Mouse (Mus musculus) hindbrain, embryonic 10.5 days (tissue): ENCODE measurements around the gene Sulf2. TPM values are rescaled to one million over a fixed set of nuclear protein-coding genes. Genes with fewer than 3 reads are reported as not detected.

ENCODE experiments used
- DNase-seq: peaks from one replicate; pipeline ENCODE4 v3.0.0-alpha.2; 2017; ENCODE audit warnings: low spot score
- H3K27ac ChIP-seq: fragments of 300-500 bp; sonication (generic); 2 replicates; pipeline ENCODE4 v1.5.1; 2016; ENCODE audit warnings: mild to moderate bottlenecking, moderate library complexity
- H3K27me3 ChIP-seq: fragments of 300-500 bp; sonication (generic); 2 replicates; pipeline ENCODE4 v1.6.1; 2016; ENCODE audit warnings: mild to moderate bottlenecking; ENCODE audit not compliant: poor library complexity, insufficient read depth, severe bottlenecking
- H3K36me3 ChIP-seq: fragments of 300-500 bp; sonication (generic); 2 replicates; pipeline ENCODE4 v1.6.1; 2016; ENCODE audit warnings: mild to moderate bottlenecking, moderate library complexity
- H3K4me1 ChIP-seq: fragments of 300-500 bp; sonication (generic); replicated peaks from 2 replicates; pipeline ENCODE4 v1.6.1; 2016; ENCODE audit warnings: mild to moderate bottlenecking
- H3K4me3 ChIP-seq: fragments of 300-500 bp; sonication (generic); 2 replicates; pipeline ENCODE4 v1.5.1; 2016; ENCODE audit warnings: mild to moderate bottlenecking, moderate library complexity
- H3K9me3 ChIP-seq: fragments of 300-500 bp; sonication (generic); 2 replicates; pipeline ENCODE4 v1.6.1; 2016; ENCODE audit warnings: mild to moderate bottlenecking, moderate library complexity
- WGBS: fragments of 180-500 bp; shearing (Covaris S2); methylation state at CpG from one replicate; pipeline ENCODE4 v1.1.7; 2016; 5-methylcytosine and 5-hydroxymethylcytosine counted together
- polyA plus RNA-seq: library from polyadenylated mRNA; unstranded; fragments of >200 nt; fragmentation: Nextera tagmentation; extraction: Ambion mirVana; gene quantifications from 2 replicates; pipeline ENCODE4 v1.2.1, GENCODE M21; 2016

Sulf2 gene
- polyA plus RNA-seq, 1 experiment from 2014 or later: 83.8 TPM

DNA sequence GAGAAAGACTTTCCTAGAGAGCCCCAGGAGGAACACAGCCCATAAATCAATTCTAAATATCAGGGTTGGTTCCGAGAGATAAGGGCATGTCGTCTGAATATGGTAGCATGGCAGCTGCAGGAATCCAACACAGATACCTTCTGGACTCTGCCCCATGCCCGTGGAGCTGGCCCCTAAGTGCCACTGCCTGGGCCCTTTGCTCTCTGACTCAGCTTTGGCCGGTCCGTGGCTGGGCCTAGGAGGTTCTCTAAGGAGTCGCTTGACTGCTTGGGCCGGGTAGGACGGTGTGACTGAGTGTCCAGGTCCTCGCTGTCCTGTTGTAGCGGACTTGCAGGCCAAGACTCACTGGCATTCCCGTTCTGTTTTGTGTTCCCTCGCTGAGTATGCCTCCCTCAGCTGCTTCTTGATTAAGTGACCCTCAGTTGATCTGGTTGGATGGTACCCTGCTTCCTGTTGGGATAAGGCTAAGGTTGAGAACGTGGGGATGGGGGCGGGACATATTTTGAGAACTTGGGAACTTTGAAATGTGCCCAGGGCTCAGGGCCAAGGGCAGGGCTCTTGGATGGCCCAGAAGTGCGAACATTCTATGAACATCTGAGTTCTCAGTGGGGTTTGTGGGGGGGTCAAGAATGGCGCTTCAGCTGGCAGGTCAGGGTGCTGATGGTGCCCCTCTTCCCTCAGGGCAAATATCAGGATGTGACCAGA, 30.9 kb upstream of the Sulf2 start:
- H3K4me3 ChIP-seq: no peak overlapping the region
- H3K36me3 ChIP-seq: no peaks in the 10 kb centered on the region
- no peaks in the 10 kb centered on the region for H3K9me3 ChIP-seq
- peaks cover 37% of the 10 kb centered on the region for H3K4me1 ChIP-seq
- 0 out of 2 replicates have a peak overlapping the region, but pooled peaks have one; percentile 37 for H3K27ac ChIP-seq
- WGBS: 89% methylated on average over 16 of the region's 16 CpGs
- no peak for DNase-seq
- peaks cover 28% of the 10 kb centered on the region for H3K27me3 ChIP-seq

DNA sequence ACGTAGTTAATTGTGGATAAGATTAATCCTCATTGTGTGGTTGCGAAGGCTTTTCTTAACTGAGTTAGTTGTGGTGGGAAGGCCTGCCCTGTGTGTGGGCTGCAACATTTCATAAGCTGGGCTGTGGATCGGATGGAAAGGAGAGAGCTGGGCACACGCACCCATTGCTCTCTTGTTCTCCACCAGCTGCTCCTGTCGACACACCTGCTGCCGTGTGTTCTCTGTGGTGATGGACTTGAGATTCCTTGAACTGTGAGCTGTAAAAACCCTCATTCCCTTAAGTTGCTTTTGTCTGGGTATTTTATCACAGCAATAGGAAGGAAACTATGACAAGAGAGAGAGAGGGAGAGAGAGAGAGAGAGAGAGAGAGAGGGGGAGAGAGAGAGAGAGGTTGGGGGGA, 30.3 kb upstream of the Sulf2 start:
- WGBS: 91% methylated on average over 6 of the region's 6 CpGs
- H3K27ac ChIP-seq: no peak overlapping the region
- H3K27me3 ChIP-seq: peaks cover 34% of the 10 kb centered on the region
- no peaks in the 10 kb centered on the region for H3K9me3 ChIP-seq
- H3K4me3 ChIP-seq: no peak overlapping the region
- H3K4me1 ChIP-seq: peaks cover 37% of the 10 kb centered on the region
- no peaks in the 10 kb centered on the region for H3K36me3 ChIP-seq
- DNase-seq: no peak

- no peaks in the 10 kb centered on the region for H3K9me3 ChIP-seq
- DNase-seq: no peak
- peaks cover 44% of the 10 kb centered on the region for H3K4me1 ChIP-seq
- H3K36me3 ChIP-seq: no peaks in the 10 kb centered on the region
- H3K4me3 ChIP-seq: no peak overlapping the region
- 62% methylated on average over 6 of the region's 6 CpGs for WGBS
- H3K27me3 ChIP-seq: peaks cover 34% of the 10 kb centered on the region
- no peak overlapping the region for H3K27ac ChIP-seq
Observed at GRCm38 (mm10) chr2:166184417-166184816, 29.0 kb upstream of the Sulf2 start.

DNA sequence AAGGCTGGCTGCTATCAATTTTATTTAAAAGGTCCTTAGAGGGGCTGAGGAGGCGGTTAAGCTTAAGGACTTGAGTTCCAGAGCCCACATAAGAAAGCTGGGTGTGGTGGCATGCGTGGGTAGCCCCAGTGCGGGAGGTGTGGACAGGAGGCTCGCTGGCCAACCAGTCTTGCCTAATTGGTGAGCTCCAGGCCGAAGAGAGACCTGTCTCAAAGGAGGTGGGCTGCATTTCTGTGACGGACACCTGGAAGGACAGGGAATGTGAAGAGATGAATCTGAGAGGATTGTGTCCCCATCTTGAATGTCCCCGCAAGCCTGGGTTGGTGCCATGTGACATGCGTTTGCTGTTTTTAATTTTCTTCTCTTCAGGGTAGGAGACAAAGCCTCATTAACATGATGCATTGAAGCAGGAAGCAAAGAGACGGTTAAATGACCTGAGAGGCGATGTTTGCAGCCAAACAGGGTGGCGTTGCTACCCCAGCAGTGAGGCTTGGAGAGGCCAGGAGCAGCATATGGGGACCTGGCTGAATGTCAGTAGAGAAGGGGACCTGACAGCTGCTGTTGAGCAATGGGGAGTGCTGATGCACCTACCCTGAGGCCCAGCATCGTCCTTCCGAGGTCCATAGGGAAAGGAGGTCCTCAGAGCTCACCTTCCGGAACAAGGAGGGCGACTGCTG, 26.7 kb upstream of the Sulf2 start:
- peaks cover 32% of the 10 kb centered on the region for H3K27me3 ChIP-seq
- 89% methylated on average over 15 of the region's 15 CpGs for WGBS
- peak overlapping the region; percentile 88 for H3K27ac ChIP-seq
- H3K36me3 ChIP-seq: no peaks in the 10 kb centered on the region
- no peaks in the 10 kb centered on the region for H3K9me3 ChIP-seq
- H3K4me1 ChIP-seq: peaks cover 55% of the 10 kb centered on the region
- H3K4me3 ChIP-seq: no peak overlapping the region
- no peak for DNase-seq

- no peak for DNase-seq
Observed at GRCm38 (mm10) chr2:166180744-166181508, 25.5 kb upstream of the Sulf2 start.

GRCm38 (mm10) chr2:166180136-166180649, 24.7 kb upstream of the Sulf2 start:
- Histone ChIP-seq H3K4me3 (0 out of 2 replicates have a peak overlapping the region, but pooled peaks have one; percentile 11), H3K9me3 (no peaks in the 10 kb centered on the region), H3K4me1 (peaks cover 65% of the 10 kb centered on the region), H3K27ac (peak overlapping the region; percentile 88), H3K27me3 (peaks cover 25% of the 10 kb centered on the region), H3K36me3 (no peaks in the 10 kb centered on the region)
- peak; percentile 57 for DNase-seq
- 31% methylated on average over 5 of the region's 5 CpGs for WGBS

More at GRCm38 (mm10) chr2:166180744-166181508, 25.5 kb upstream of the Sulf2 start:
- peak overlapping the region; percentile 88 for H3K27ac ChIP-seq
- WGBS: 36% methylated on average over 11 of the region's 11 CpGs
- no peak overlapping the region for H3K4me3 ChIP-seq
- no peaks in the 10 kb centered on the region for H3K36me3 ChIP-seq
- peaks cover 32% of the 10 kb centered on the region for H3K27me3 ChIP-seq
- peaks cover 58% of the 10 kb centered on the region for H3K4me1 ChIP-seq
- no peaks in the 10 kb centered on the region for H3K9me3 ChIP-seq

DNA sequence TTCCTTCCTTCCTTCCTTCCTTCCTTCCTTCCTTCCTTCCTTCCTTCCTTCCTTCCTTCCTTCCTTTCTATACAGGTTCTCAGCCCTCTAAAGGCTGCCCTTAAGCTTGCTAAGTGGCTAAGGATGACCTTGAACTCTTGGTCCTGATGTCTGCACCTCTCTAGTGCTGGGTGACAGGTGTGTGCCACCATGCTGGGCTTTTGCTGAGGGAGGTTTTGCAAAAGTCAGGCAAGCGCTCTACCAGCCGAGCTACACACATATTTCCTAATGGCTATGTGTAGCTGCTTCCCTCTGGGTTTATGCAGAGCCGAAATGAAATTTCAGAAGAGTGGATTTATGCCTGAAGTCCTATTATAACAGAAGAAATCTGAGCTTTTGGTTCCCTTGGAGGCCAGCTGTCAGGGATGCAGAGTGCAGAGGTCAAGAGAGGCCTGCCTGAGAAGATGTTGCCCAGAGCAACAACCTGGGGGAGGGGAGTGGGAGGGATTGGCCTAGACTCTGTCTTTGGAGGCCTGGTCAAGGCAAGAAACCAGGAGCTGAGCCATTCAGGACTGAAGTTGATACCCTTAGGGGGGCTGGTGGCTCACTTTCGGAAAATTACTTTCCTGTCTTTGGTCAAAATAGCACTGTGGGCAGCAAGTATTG, 24.1 kb upstream of the Sulf2 start:
- 0 out of 2 replicates have a peak overlapping the region, but pooled peaks have one; percentile 11 for H3K4me3 ChIP-seq

GRCm38 (mm10) chr2:166175552-166176136, 20.2 kb upstream of the Sulf2 start:
- Histone ChIP-seq H3K4me3 (no peak overlapping the region), H3K4me1 (peaks cover 83% of the 10 kb centered on the region), H3K27me3 (peaks cover 57% of the 10 kb centered on the region), H3K36me3 (no peaks in the 10 kb centered on the region), H3K9me3 (no peaks in the 10 kb centered on the region), H3K27ac (peak overlapping the region; percentile 70)
- DNase-seq: no peak
- 55% methylated on average over 8 of the region's 8 CpGs for WGBS

More for the DNA sequence above, 24.1 kb upstream of the Sulf2 start:
- peak overlapping the region; percentile 88 for H3K27ac ChIP-seq
- peak; percentile 89 for DNase-seq
- H3K4me1 ChIP-seq: peaks cover 70% of the 10 kb centered on the region
- no peaks in the 10 kb centered on the region for H3K9me3 ChIP-seq
- H3K36me3 ChIP-seq: no peaks in the 10 kb centered on the region
- peaks cover 30% of the 10 kb centered on the region for H3K27me3 ChIP-seq
- 26% methylated on average over 4 of the region's 4 CpGs for WGBS

DNA sequence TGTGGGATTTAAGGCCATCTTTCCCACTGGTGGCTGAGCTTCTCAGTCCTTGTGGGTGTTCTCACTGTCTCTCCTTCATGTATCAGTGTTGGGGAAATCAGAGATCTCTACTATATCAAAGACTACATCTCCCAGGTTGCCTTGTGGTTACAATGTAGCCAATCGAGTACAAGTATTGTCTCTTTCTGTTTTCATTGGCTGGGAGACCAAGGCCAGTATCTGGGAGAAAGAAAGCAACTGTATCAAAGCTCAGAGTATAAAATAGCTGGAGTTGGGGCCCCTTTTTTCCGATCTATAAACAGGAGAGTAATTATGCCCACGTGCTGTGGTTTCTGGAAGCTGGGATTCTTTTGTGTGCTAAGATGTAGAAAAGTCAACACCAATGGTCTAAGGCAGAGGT, 19.7 kb upstream of the Sulf2 start:
- H3K9me3 ChIP-seq: no peaks in the 10 kb centered on the region
- no peak for DNase-seq
- H3K4me1 ChIP-seq: peaks cover 83% of the 10 kb centered on the region
- peak overlapping the region; percentile 70; the same call in 1 of the 2 replicates for H3K27ac ChIP-seq
- 23% methylated on average over 3 of the region's 3 CpGs for WGBS
- no peak overlapping the region for H3K4me3 ChIP-seq
- H3K27me3 ChIP-seq: peaks cover 62% of the 10 kb centered on the region
- no peaks in the 10 kb centered on the region for H3K36me3 ChIP-seq

- WGBS: 80% methylated on average over 5 of the region's 5 CpGs
- DNase-seq: no peak
- 0 out of 2 replicates have a peak overlapping the region, but pooled peaks have one; percentile 9 for H3K27ac ChIP-seq
- H3K4me1 ChIP-seq: peaks cover 84% of the 10 kb centered on the region
- H3K4me3 ChIP-seq: no peak overlapping the region
- no peaks in the 10 kb centered on the region for H3K36me3 ChIP-seq
- no peaks in the 10 kb centered on the region for H3K9me3 ChIP-seq
- H3K27me3 ChIP-seq: peaks cover 77% of the 10 kb centered on the region
Observed at GRCm38 (mm10) chr2:166173169-166173568, 17.7 kb upstream of the Sulf2 start.

DNA sequence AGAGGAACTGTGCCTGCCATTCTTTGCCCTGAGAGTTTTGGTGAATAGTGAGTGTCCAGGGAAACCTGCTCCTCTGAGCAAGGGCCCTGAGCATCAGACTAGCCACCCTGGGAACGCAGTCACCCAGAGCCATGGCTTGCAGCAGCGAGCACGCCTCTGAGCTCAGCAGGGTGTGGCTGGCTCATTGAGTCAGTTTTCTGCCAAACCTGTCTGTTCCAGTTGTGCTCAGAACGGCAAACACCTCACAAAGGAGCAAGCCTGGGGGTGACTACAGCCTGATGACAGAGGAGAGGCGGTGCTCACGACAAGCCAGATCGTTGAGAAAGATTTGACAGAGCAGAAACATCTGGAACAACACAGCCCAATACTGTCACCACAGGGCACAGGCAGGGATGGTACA, 14.7 kb upstream of the Sulf2 start:
- H3K27me3 ChIP-seq: peaks cover 86% of the 10 kb centered on the region
- H3K4me3 ChIP-seq: no peak overlapping the region
- DNase-seq: no peak
- H3K4me1 ChIP-seq: peaks cover 70% of the 10 kb centered on the region
- peak overlapping the region; percentile 69 for H3K27ac ChIP-seq
- WGBS: 36% methylated on average over 7 of the region's 7 CpGs
- no peaks in the 10 kb centered on the region for H3K9me3 ChIP-seq
- H3K36me3 ChIP-seq: no peaks in the 10 kb centered on the region

GRCm38 (mm10) chr2:166168868-166169267, 13.4 kb upstream of the Sulf2 start:
- peaks cover 78% of the 10 kb centered on the region for H3K27me3 ChIP-seq
- H3K4me3 ChIP-seq: no peak overlapping the region
- DNase-seq: peak; percentile 68
- peaks cover 63% of the 10 kb centered on the region for H3K4me1 ChIP-seq
- H3K9me3 ChIP-seq: no peaks in the 10 kb centered on the region
- H3K36me3 ChIP-seq: no peaks in the 10 kb centered on the region
- H3K27ac ChIP-seq: peak overlapping the region; percentile 69
- WGBS: 18% methylated on average over 7 of the region's 7 CpGs
